Mouse (Mus musculus): ENCODE measurements at regions not wholly inside any gene's neighbourhood (a gene's known extent, or its start where the extent isn't known, plus 50 kb on each side); places are given as distances from the start of the nearest gene placed in this dataset.
"Not testable (repeated sequence)": the region's sequence is repeated elsewhere in the genome, so short reads cannot be mapped to it uniquely, and the experiment has no call there.

DNA sequence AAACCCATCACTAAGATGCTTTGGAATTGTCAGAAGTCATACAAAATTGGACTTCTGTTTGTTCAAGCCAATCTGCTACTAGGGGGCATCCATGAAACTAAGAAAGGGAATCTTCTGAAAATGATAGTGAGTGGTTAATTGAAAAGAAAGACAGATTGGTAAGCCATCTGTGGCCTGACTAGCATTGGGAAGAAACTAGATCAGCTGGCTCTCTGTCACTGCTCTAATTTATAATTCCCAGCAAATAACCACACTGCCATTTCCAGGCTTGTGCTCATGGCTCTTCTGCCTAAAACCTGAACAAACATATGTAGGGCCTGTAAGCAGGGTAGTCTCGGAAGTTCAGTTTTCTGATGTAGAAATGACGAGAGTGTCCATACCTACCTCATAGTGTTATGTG, 569.8 kb downstream of the Pcdh19 start:
- DNase-seq, result no peak
- no peak overlapping the region for H3K27ac ChIP-seq
- TF ChIP-seq CTCF (IDR thresholded peaks at IDR 0.05), result no peak
- intact Hi-C loops (cut with DNase I), result no loop called here
- no peak overlapping the region for H3K4me3 ChIP-seq

DNA sequence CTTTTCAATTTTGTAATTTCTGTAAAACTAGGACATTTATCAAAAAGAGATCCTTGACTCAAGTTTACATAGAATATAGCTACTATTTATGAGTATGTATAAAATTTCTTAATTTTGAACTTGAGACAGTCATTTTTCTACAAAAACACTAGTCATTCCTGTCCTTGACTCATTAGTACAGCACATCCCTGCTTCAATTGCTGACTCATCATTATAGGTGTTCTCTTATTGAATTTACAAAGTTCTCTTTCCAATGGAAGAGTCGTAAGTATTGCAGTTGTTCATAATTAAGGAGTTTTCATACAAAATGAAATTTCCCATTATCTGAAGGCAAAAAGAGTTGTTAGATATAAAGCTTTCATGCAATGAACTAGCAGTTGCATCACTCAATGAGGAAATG, 578.6 kb downstream of the Pcdh19 start:
- DNase-seq, result no peak
- no peak for TF ChIP-seq CTCF (IDR thresholded peaks at IDR 0.05)
- intact Hi-C loops (cut with DNase I), result no loop called here

DNA sequence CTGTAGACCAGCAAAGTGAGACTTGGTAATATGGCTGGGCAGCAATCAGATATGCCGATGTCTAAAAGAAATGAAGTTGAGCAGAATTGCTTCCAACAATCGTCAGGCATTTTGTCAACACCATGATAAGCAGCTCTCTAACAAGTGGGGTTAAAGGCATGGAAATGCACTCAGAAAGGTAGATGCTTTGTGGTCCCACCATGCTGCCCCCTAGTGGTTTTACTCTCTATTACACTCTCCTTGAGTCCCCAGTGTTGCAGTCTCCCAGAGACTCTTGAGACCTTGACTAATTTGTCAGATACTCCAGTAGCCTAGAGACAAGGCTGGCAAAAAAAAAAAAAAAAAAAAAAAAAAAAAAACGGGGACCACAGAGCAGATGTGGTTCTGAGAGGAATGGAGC, 595.8 kb downstream of the Pcdh19 start:
- intact Hi-C loops (cut with DNase I), result no loop called here
- TF ChIP-seq CTCF (IDR thresholded peaks at IDR 0.05), result no peak
- DNase-seq, result no peak
- no peak overlapping the region for H3K4me3 ChIP-seq
- no peak overlapping the region for H3K27ac ChIP-seq

More for the DNA sequence above, 578.6 kb downstream of the Pcdh19 start:
- Histone ChIP-seq H3K27ac (no peak overlapping the region), H3K4me3 (no peak overlapping the region)

DNA sequence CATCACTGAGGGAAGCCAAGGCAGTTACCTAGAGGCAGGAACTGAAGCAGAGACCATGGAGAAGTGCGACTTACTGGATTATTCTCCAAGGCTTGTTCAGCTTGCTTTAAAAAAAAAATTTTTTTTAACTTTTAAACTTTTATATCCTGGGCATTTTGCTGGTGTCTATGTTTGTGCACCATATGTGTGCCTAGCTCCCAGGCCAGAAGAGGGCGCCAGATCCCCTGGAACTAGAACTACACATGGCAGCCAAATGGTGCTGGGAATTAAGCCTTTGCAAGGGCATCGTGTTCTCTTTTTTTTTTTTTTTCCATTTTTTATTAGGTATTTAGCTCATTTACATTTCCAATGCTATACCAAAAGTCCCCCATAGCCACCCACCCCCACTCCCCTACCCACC, 624.7 kb downstream of the Pcdh19 start:
- DNase-seq; intact Hi-C loops (cut with DNase I): not testable (repeated sequence)

More for the DNA sequence above, 624.7 kb downstream of the Pcdh19 start:
- TF ChIP-seq CTCF (IDR thresholded peaks at IDR 0.05), result 0 out of 2 replicates have a peak, but pooled peaks have one; percentile 11
- H3K4me3 ChIP-seq, H3K27ac ChIP-seq: not testable (repeated sequence)

Measured in gastrocnemius, adult 2 months (tissue).